ENCODE assay signal across 25 mouse cellular contexts in the genomic region with DNA sequence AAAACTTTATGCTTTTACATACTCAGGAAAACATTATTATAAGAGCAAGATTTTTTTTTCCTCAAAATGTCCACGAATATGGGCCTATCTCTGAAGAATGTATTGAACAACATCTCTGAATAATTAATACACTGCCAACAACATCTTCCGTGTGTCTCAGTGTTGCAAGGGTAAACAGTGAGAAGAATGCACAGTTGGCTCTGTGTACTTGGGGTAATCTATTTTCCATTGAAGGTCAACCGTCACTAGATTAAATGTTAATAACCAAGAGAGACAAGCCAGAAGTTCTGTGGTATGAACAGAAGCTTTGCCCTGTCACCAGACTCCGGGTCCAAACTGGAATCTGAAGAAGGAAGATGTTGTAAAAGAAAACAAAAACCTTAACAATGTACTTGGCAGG.
DNase-seq lines count a peak whose midpoint lies in the region; ATAC-seq and TF ChIP-seq lines count a peak whose summit lies in the region.
"Had no signal": no experiment of that assay in that cellular context is flagged by ENCODE, and none has a peak within 500 bp of the region (broad histone marks: within the 10 kb centered on the region; RNA-seq: fewer than 3 reads in every experiment).

No protein-coding gene starts in this region.

- peaks cover 12% of the 10 kb centered on the region for H3K4me1 ChIP-seq in kidney, adult 2 months (ENCODE audit: control insufficient read depth, insufficient read depth, low read length)
- peaks cover 18% of the 10 kb centered on the region for H3K4me1 ChIP-seq in liver, adult 2 months (ENCODE audit: control insufficient read depth, insufficient read depth, low read length)
- 0 out of 2 replicates have a peak, but pooled peaks cover 5% of the 10 kb centered on the region for H3K4me1 ChIP-seq in liver, embryonic 12.5 days
- peaks cover 21% of the 10 kb centered on the region for H3K4me1 ChIP-seq in lung, embryonic 16.5 days (replicated peaks; ENCODE audit: control insufficient read depth, insufficient read depth, low read length)
- peaks cover 22 to 40% of the 10 kb centered on the region in 2 experiments for H3K4me1 ChIP-seq in CH12.LX (ENCODE audit: control insufficient read depth in 1 of 2, insufficient read depth in 2 of 2)
- H3K4me1 ChIP-seq: forebrain, embryonic 10.5 days; forebrain, embryonic 12.5 days had no signal

- DNase-seq in kidney, adult 2 months = peak; percentile 25
- no peak for DNase-seq in kidney, postnatal 36 days
- peak; percentile 67 for DNase-seq in liver, adult 2 months (ENCODE audit: extremely low read depth, low read depth, low spot score)
- no peak for DNase-seq in lung, adult 18-20 months
- DNase-seq in CH12.LX (ENCODE audit: extremely low read depth) = no peak
- no peak for DNase-seq in B cell, adult 2 months
- DNase-seq: adrenal gland, postnatal 10 days; adrenal gland, postnatal 25 days; cerebellum, adult 11 months; cerebellum, adult 18-20 months; cerebellum, adult 8-10 months; cerebellum, adult 9-11 months; cerebellum, postnatal 14 days; cerebellum, postnatal 36 days; embryo, embryonic 11 days had no signal

- no peak for TF ChIP-seq POLR2A in kidney, adult 2 months (IDR thresholded peaks at IDR 0.05; ENCODE audit: low read depth, low read length)
- no peak for TF ChIP-seq POLR2A in liver, adult 2 months (IDR thresholded peaks at IDR 0.05; ENCODE audit: extremely low read depth, insufficient read depth, low read length)
- no peak for TF ChIP-seq POLR2A in CH12.LX (IDR thresholded peaks at IDR 0.05; ENCODE audit: low read depth, low read length)

- in situ Hi-C loops in CH12.LX (cut with MboI; ENCODE audit: low pct_ligation_motif_present, low pct_unique_long_range_greater_than_20kb, low sequenced_read_pairs) = no loop called here

- dilution Hi-C loops in CH12.LX (cut with MboI; ENCODE audit: extremely low pct_ligation_motif_present, extremely low pct_unique_long_range_greater_than_20kb, low sequenced_read_pairs) = no loop called here

- no peak overlapping the region for H3K9ac ChIP-seq in liver, adult 2 months (ENCODE audit: low read depth, low read length)
- H3K9ac ChIP-seq in liver, embryonic 12.5 days = no peak overlapping the region
- H3K9ac ChIP-seq in lung, embryonic 16.5 days (ENCODE audit: low read length) = no peak overlapping the region
- no peak overlapping the region for H3K9ac ChIP-seq in CH12.LX (ENCODE audit: insufficient read depth, low read depth)
- H3K9ac ChIP-seq: embryonic facial prominence, embryonic 13.5 days; embryonic facial prominence, embryonic 15.5 days; forebrain, embryonic 12.5 days had no signal

- no peak overlapping the region for H3K27ac ChIP-seq in kidney, adult 2 months (ENCODE audit: insufficient read depth, low read depth, low read length)
- H3K27ac ChIP-seq in liver, adult 2 months (replicated peaks; ENCODE audit: insufficient read depth, low read depth, low read length) = no peak overlapping the region
- no peak overlapping the region for H3K27ac ChIP-seq in liver, embryonic 12.5 days
- no peak overlapping the region for H3K27ac ChIP-seq in lung, embryonic 16.5 days (ENCODE audit: low read length)
- peak overlapping the region; percentile 54; the same call in 1 of the 2 replicates for H3K27ac ChIP-seq in CH12.LX (ENCODE audit: insufficient read depth, low read depth)
- H3K27ac ChIP-seq: embryonic facial prominence, embryonic 13.5 days; embryonic facial prominence, embryonic 15.5 days; forebrain, embryonic 10.5 days; forebrain, embryonic 12.5 days had no signal

- H3K9me3 ChIP-seq in liver, embryonic 12.5 days (replicated peaks) = no peaks in the 10 kb centered on the region
- no peaks in the 10 kb centered on the region for H3K9me3 ChIP-seq in lung, embryonic 16.5 days (ENCODE audit: control insufficient read depth, low read length)
- H3K9me3 ChIP-seq in CH12.LX (replicated peaks; ENCODE audit: low read length) = no peaks in the 10 kb centered on the region
- H3K9me3 ChIP-seq: embryonic facial prominence, embryonic 13.5 days; embryonic facial prominence, embryonic 15.5 days; forebrain, embryonic 10.5 days; forebrain, embryonic 12.5 days had no signal

- no peak for TF ChIP-seq CTCF in kidney, adult 2 months (conservative IDR thresholded peaks at IDR 0.05; ENCODE audit: insufficient read depth, insufficient read length, low read depth, low read length)
- no peak for TF ChIP-seq CTCF in liver, adult 2 months (IDR thresholded peaks at IDR 0.05; ENCODE audit: low read depth, low read length)
- no peak for TF ChIP-seq CTCF in CH12.LX (conservative IDR thresholded peaks at IDR 0.05 in 1 of 2, IDR thresholded peaks at IDR 0.05 in 1 of 2; ENCODE audit: low read depth in 2 of 2, low read length in 2 of 2)

- ATAC-seq in liver, embryonic 12.5 days = no peak
- peak; percentile 44 for ATAC-seq in lung, embryonic 16.5 days (ENCODE audit: low read depth)
- ATAC-seq: CD4-positive, CD25-positive, alpha-beta regulatory T cell, adult 4 months; forebrain, embryonic 14.5 days; forebrain, embryonic 16.5 days had no signal

- no peak for TF ChIP-seq EP300 in CH12.LX (IDR thresholded peaks at IDR 0.05; ENCODE audit: low read length)

- H3K79me2 ChIP-seq in liver, adult 2 months (ENCODE audit: control insufficient read depth, insufficient read depth, low read length) = peaks cover 5% of the 10 kb centered on the region; the same call in 1 of the 2 replicates
- H3K79me2 ChIP-seq in CH12.LX (replicated peaks; ENCODE audit: control insufficient read depth, extremely low read depth, insufficient read depth, poor library complexity, severe bottlenecking) = no peaks in the 10 kb centered on the region

- H3K36me3 ChIP-seq in kidney, adult 2 months (ENCODE audit: control insufficient read depth, insufficient read depth, low read length) = no peaks in the 10 kb centered on the region
- H3K36me3 ChIP-seq in liver, adult 2 months (ENCODE audit: control insufficient read depth, insufficient read depth, low read length) = peaks cover 4% of the 10 kb centered on the region
- no peaks in the 10 kb centered on the region for H3K36me3 ChIP-seq in liver, embryonic 12.5 days
- no peaks in the 10 kb centered on the region for H3K36me3 ChIP-seq in lung, embryonic 16.5 days (ENCODE audit: control insufficient read depth, insufficient read depth, low read length)
- no peaks in the 10 kb centered on the region for H3K36me3 ChIP-seq in CH12.LX (replicated peaks in 1 of 2; ENCODE audit: control insufficient read depth in 1 of 2, insufficient read depth in 1 of 2, low read length in 1 of 2)
- H3K36me3 ChIP-seq: embryonic facial prominence, embryonic 15.5 days; forebrain, embryonic 12.5 days had no signal

- no peak for TF ChIP-seq RAD21 in CH12.LX (IDR thresholded peaks at IDR 0.05; ENCODE audit: low read depth, low read length)

- no peak overlapping the region for H3K4me3 ChIP-seq in kidney, adult 2 months (ENCODE audit: insufficient read depth, low read depth, low read length)
- H3K4me3 ChIP-seq in liver, adult 2 months (ENCODE audit: insufficient read depth, low read depth, low read length) = no peak overlapping the region
- no peak overlapping the region for H3K4me3 ChIP-seq in liver, embryonic 12.5 days
- no peak overlapping the region for H3K4me3 ChIP-seq in lung, embryonic 16.5 days (ENCODE audit: low read length)
- no peak overlapping the region for H3K4me3 ChIP-seq in CH12.LX (replicated peaks in 1 of 3; ENCODE audit: low read depth in 2 of 3, low read length in 2 of 3, poor library complexity in 1 of 3)
- H3K4me3 ChIP-seq: embryonic facial prominence, embryonic 13.5 days; embryonic facial prominence, embryonic 15.5 days; erythroblast, embryonic 14.5 days; forebrain, embryonic 10.5 days; forebrain, embryonic 12.5 days had no signal

- no peaks in the 10 kb centered on the region for H3K27me3 ChIP-seq in kidney, adult 2 months (replicated peaks; ENCODE audit: control insufficient read depth, insufficient read depth, low read length)
- no peaks in the 10 kb centered on the region for H3K27me3 ChIP-seq in liver, adult 2 months (ENCODE audit: control insufficient read depth, insufficient read depth, low read length)
- no peaks in the 10 kb centered on the region for H3K27me3 ChIP-seq in liver, embryonic 12.5 days (replicated peaks)
- H3K27me3 ChIP-seq in lung, embryonic 16.5 days (ENCODE audit: control insufficient read depth, insufficient read depth, low read depth, low read length) = no peaks in the 10 kb centered on the region
- H3K27me3 ChIP-seq in CH12.LX (replicated peaks) = no peaks in the 10 kb centered on the region
- H3K27me3 ChIP-seq: embryonic facial prominence, embryonic 13.5 days; embryonic facial prominence, embryonic 15.5 days; forebrain, embryonic 12.5 days had no signal

- H3K4me2 ChIP-seq in liver, embryonic 12.5 days = no peak overlapping the region
- no peak overlapping the region for H3K4me2 ChIP-seq in lung, embryonic 16.5 days (ENCODE audit: low read depth, low read length)
- H3K4me2 ChIP-seq in CH12.LX (ENCODE audit: insufficient read depth, low read depth, poor library complexity, severe bottlenecking) = no peak overlapping the region
- H3K4me2 ChIP-seq: embryonic facial prominence, embryonic 13.5 days; embryonic facial prominence, embryonic 15.5 days; forebrain, embryonic 12.5 days had no signal

- WGBS in kidney, adult 2 months = 39% methylated on average over 4 of the region's 4 CpGs
- WGBS in liver, adult 2 months = 17% methylated on average over 4 of the region's 4 CpGs
- 72% methylated on average over 4 of the region's 4 CpGs for WGBS in liver, embryonic 12.5 days (ENCODE audit: insufficient replicate concordance)
- 50% methylated on average over 4 of the region's 4 CpGs for WGBS in lung, embryonic 16.5 days

TF ChIP-seq in CH12.LX, 34 proteins besides CTCF, POLR2A, EP300 and RAD21:
- TF ChIP-seq ELF1 (IDR thresholded peaks at IDR 0.05; ENCODE audit: low read depth, low read length) (no peak), UBTF (IDR thresholded peaks at IDR 0.05; ENCODE audit: low read depth, low read length) (no peak)
TF ChIP-seq in CH12.LX: peak in this region for 0.

Comparison
In these comparisons a context has a peak if more than half of its experiments do, and no peak if none do; other contexts are left out.
1. DNase-seq: peak in kidney, adult 2 months (single experiment) and liver, adult 2 months (single experiment); none in kidney, postnatal 36 days (0 of 2), lung, adult 18-20 months (0 of 2), CH12.LX (single experiment) and B cell, adult 2 months (0 of 2).